In the genomic region with DNA sequence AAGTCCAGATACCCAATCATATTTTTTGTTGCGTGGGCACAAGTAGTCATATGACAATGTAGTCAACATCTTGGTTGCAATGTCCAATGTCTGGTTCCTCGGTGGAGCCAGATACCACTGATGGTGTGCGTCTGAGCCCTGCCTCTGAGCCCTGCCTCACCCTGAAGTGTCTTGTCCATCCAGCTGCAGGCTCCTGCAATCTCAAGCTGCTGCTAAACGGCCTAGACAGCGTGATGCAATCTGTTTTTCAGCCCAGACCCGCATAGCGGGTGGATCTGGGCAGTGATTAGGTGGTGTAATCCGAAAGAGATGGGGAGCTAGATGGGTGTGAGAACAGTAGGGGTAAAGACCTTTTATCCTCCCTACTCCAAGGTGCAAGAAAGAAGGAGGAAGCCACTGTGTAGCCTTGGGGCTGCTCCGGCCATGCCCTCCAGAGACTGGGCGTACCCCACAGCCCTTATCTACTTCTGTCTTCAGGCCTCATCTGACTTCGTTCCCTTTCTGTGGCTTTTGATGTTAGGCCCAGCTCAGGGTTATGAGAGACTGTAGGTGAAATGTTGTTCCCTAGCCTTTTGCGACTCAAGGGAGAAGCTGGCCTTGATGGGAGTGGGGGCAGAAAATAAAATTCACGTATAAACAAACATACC, we compare ENCODE assay signal across 15 mouse cellular contexts.
DNase-seq lines count a peak whose midpoint lies in the region; ATAC-seq and TF ChIP-seq lines count a peak whose summit lies in the region.
"Had no signal": no experiment of that assay in that cellular context is flagged by ENCODE, and none has a peak within 500 bp of the region (broad histone marks: within the 10 kb centered on the region; RNA-seq: fewer than 3 reads in every experiment).

No protein-coding gene starts in this region.

- H3K27me3 ChIP-seq in lung, embryonic 16.5 days (ENCODE audit: control insufficient read depth, insufficient read depth, low read depth, low read length): no peaks in the 10 kb centered on the region
- H3K27me3 ChIP-seq in cerebellum, adult 2 months (ENCODE audit: control insufficient read depth, insufficient read depth, low read length): no peaks in the 10 kb centered on the region; the same call in 1 of the 2 replicates
- H3K27me3 ChIP-seq: forebrain, embryonic 13.5 days had no signal

- TF ChIP-seq POLR2A in cerebellum, adult 2 months (IDR thresholded peaks at IDR 0.05; ENCODE audit: borderline replicate concordance, insufficient read depth, low read length): no peak

- no peak for TF ChIP-seq CTCF in cerebellum, adult 2 months (IDR thresholded peaks at IDR 0.05; ENCODE audit: borderline replicate concordance, insufficient read depth, low read depth, low read length)

- 78% methylated on average over 13 of the region's 13 CpGs for WGBS in lung, embryonic 16.5 days
- WGBS in cerebellum, adult 2 months: 86% methylated on average over 13 of the region's 13 CpGs

- no peak overlapping the region for H3K4me3 ChIP-seq in lung, embryonic 16.5 days (ENCODE audit: low read length)
- H3K4me3 ChIP-seq in cerebellum, adult 2 months (replicated peaks; ENCODE audit: insufficient read depth, low read depth, low read length): no peak overlapping the region
- H3K4me3 ChIP-seq: forebrain, embryonic 13.5 days; hindbrain, embryonic 15.5 days; midbrain, embryonic 10.5 days had no signal

- peaks cover 15% of the 10 kb centered on the region for H3K4me1 ChIP-seq in lung, embryonic 16.5 days (replicated peaks; ENCODE audit: control insufficient read depth, insufficient read depth, low read length)
- no peaks in the 10 kb centered on the region for H3K4me1 ChIP-seq in cerebellum, adult 2 months (ENCODE audit: control insufficient read depth, insufficient read depth, low read length)

- peak; percentile 49 for ATAC-seq in lung, embryonic 16.5 days (ENCODE audit: low read depth)
- ATAC-seq in hematopoietic stem cell, adult 5-6 weeks (replicated peaks in 1 of 2; ENCODE audit: insufficient read depth in 1 of 2, low FRiP score in 2 of 2, low TSS enrichment in 1 of 2, low read depth in 1 of 2, poor library complexity in 2 of 2, severe bottlenecking in 2 of 2): peak; percentile 65 to 68
- peak; percentile 88 for ATAC-seq in megakaryocyte, adult 5-6 weeks (ENCODE audit: poor library complexity, severe bottlenecking)
- ATAC-seq in inflammation-experienced regulatory T-cells, adult 6 months: no peak
- ATAC-seq: forebrain, embryonic 13.5 days had no signal

- no peak for DNase-seq in lung, postnatal 14 days
- DNase-seq in c-Kit-negative CD71-positive TER-119-positive erythroid progenitor cells, embryonic 14.5 days (ENCODE audit: low read depth, low spot score): peak; percentile 5
- no peak for DNase-seq in cerebellum, adult 2 months
- DNase-seq in heart, adult 8-10 months (ENCODE audit: low spot score): no peak
- DNase-seq: cerebellum, postnatal 25 days; kidney, postnatal 25 days; right cerebral cortex, postnatal 4 days; thymus, adult 18-20 months had no signal

- H3K9ac ChIP-seq in lung, embryonic 16.5 days (ENCODE audit: low read length): no peak overlapping the region
- H3K9ac ChIP-seq: forebrain, embryonic 13.5 days; hindbrain, embryonic 15.5 days had no signal

- no peaks in the 10 kb centered on the region for H3K9me3 ChIP-seq in lung, embryonic 16.5 days (ENCODE audit: control insufficient read depth, low read length)
- H3K9me3 ChIP-seq: forebrain, embryonic 13.5 days; hindbrain, embryonic 15.5 days; midbrain, embryonic 10.5 days had no signal

- no peaks in the 10 kb centered on the region for H3K36me3 ChIP-seq in lung, embryonic 16.5 days (ENCODE audit: control insufficient read depth, insufficient read depth, low read length)
- H3K36me3 ChIP-seq: hindbrain, embryonic 15.5 days had no signal

- no peak overlapping the region for H3K27ac ChIP-seq in lung, embryonic 16.5 days (ENCODE audit: low read length)
- no peak overlapping the region for H3K27ac ChIP-seq in cerebellum, adult 2 months (ENCODE audit: insufficient read depth, low read length)
- H3K27ac ChIP-seq: forebrain, embryonic 13.5 days; hindbrain, embryonic 15.5 days; midbrain, embryonic 10.5 days had no signal

- no peak overlapping the region for H3K4me2 ChIP-seq in lung, embryonic 16.5 days (ENCODE audit: low read depth, low read length)
- H3K4me2 ChIP-seq: forebrain, embryonic 13.5 days; hindbrain, embryonic 15.5 days had no signal
